Mouse (Mus musculus) kidney, postnatal 25 days (tissue): ENCODE data around the gene Ush1c.

Source experiments
- DNase-seq, 2 experiments: peaks; one replicate each; pipeline ENCODE4 v3.0.0; 2021; ENCODE audit warnings: mixed read lengths in 2 of 2

The Ush1c gene

DNA sequence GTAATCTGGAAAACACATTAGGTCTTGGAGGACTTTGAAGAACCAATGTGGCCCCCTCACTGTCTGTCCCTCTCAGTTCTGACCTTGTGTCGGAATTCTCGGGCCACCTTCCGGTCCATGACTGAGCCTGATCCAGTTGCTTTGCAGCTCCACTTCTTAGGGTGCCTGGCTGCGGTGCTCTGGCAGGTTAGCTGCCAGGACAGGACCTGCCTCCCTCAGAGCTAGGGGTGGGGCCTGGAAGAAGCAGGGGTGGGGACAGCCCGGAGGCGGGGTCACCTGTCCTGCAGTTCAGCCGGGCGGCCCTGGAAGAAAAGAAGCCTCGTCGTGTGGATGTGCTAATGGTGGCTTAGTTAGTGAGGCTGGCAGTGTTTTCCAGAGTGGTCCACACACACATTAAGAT, at the start of gene Ush1c:
TSS of gene Ush1c (minus strand) at position 158 of the 400 bp plus-strand sequence.
- DNase-seq = peak; percentile 81 to 93

DNA sequence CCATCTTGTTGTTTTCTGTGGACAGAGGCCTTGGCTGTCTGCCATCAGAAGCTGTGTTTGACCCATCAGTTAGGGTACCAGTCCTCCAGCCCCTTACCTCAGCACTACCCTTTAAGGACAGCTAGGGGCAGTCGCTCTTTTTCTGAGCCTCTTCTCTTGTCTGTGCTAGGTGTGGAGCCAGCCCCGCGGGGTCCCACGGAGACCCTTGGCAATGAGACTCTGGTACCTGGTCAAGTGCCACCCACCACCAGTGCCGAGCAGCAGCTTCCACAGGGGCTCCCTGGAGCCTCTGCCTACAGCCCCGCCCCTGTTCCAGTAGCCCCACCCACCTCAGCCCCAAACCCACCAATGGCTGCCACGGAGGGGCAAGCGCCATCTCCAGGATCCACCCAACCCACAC, 48.7 kb upstream of the Ush1c start:
- no peak for DNase-seq

GRCm38 (mm10) chr7:46286391-46286790, 48.1 kb upstream of the Ush1c start:
- no peak for DNase-seq

GRCm38 (mm10) chr7:46285161-46285839, 47.0 kb upstream of the Ush1c start:
- DNase-seq = no peak

GRCm38 (mm10) chr7:46283681-46284080, 45.4 kb upstream of the Ush1c start:
- DNase-seq = peak in 1 of 2 experiments; percentile 18

GRCm38 (mm10) chr7:46282276-46282675, 44.0 kb upstream of the Ush1c start:
- DNase-seq = no peak

GRCm38 (mm10) chr7:46280896-46281295, 42.6 kb upstream of the Ush1c start:
- DNase-seq = no peak

DNA sequence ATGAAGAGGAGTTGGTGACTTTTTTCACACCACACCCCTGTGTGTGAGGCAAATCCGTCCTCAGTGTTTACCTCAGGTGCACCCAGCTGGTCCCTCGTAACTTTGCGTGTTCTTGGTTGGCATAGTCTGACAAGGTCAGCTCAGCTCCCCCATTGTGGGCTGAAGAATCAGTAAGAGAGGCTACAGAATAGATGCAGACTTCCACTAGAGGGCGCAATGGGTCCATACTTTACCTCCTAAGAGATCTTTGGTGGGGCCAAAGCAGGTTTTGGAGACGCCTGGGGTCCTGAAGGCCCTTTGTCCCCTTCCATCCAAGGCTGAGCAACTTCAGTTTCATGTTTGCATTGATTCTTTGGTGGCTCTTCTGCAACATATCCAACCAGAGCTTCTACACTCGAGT, 41.6 kb upstream of the Ush1c start:
- peak in 1 of 2 experiments; percentile 78 for DNase-seq

- no peak for DNase-seq
These were observed 37.9 kb upstream of the Ush1c start for GRCm38 (mm10) chr7:46276156-46276555.

GRCm38 (mm10) chr7:46251841-46252240, 13.5 kb upstream of the Ush1c start:
- peak in 1 of 2 experiments; percentile 18 for DNase-seq

- DNase-seq = no peak
These were observed 9.3 kb upstream of the Ush1c start for GRCm38 (mm10) chr7:46247606-46248005.

GRCm38 (mm10) chr7:46246876-46247275, 8.6 kb upstream of the Ush1c start:
- no peak for DNase-seq

GRCm38 (mm10) chr7:46240696-46241095, 2.4 kb upstream of the Ush1c start, which contains the start of gene Otog:
TSS of gene Otog (plus strand) at chr7:46240987.
- DNase-seq = no peak

DNA sequence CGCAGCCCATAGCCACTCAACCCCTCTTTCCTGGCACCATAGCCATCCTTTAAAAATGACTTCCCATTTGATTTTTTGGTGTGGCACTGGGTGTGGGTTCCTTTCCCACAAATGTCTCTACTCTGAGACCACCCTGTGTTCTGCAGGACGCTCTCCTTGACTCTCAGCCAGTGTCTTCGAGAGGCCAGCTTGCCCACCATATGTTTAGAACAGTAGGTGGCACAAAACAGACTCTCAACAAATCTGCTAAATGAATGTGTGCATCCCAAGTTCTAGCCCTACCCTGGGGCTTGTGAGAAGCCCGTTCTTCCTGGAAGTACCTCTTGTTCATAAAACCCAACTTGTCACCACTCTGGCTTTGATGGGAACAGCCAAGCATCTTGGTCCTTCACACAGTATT, 1.8 kb upstream of the Ush1c start:
- no peak for DNase-seq

GRCm38 (mm10) chr7:46237192-46237591, 1.1 kb downstream of the Ush1c start:
- DNase-seq = peak; percentile 71 to 87

- DNase-seq = peak; percentile 44 to 81
These were observed 1.9 kb downstream of the Ush1c start for GRCm38 (mm10) chr7:46236363-46236762.

GRCm38 (mm10) chr7:46235948-46236347, 2.4 kb downstream of the Ush1c start:
- DNase-seq = no peak

DNA sequence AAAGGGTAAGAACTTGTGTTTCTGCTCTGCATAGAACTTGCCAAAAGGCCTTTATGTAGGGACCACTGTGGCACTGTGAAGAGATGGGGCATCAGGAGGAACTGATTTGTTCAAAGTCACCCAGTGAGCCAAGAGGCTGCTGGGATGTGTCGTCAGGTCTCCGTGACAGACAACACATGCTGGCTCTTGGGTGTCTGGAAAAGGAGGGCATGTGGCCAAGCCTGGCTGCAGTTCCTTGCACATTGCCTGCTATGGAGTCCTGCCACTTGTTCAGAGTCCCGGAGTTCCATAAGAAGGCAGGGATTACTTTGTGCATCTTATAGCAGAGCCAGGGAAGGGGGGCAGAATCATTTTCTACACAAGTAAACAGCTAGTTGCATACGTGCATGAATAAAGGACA, 11.4 kb downstream of the Ush1c start:
- no peak for DNase-seq

GRCm38 (mm10) chr7:46226253-46226652, 12.1 kb downstream of the Ush1c start:
- peak; percentile 56 to 74 for DNase-seq

- DNase-seq = no peak
These were observed 17.6 kb downstream of the Ush1c start for GRCm38 (mm10) chr7:46220591-46221129.

DNA sequence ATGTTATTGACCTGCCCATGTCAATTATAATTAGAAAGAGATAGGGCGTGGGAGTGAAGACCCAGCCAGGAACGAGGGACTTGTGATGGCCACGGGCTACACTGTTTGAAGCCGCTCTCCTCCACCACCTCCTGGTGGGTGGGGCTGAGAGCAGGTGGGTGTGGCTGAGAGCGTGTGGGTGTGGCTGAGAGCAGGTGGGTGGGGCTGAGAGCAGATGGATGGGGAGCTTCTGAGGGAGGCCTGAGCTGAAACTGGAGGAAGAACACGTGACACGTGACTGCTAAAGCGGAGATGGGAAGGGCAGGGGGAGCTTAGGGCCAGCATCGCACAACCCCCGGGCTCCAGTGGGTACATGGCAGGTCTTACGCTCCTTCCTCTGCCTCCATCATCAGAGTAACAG, 19.9 kb downstream of the Ush1c start:
- peak; percentile 25 to 58 for DNase-seq

DNA sequence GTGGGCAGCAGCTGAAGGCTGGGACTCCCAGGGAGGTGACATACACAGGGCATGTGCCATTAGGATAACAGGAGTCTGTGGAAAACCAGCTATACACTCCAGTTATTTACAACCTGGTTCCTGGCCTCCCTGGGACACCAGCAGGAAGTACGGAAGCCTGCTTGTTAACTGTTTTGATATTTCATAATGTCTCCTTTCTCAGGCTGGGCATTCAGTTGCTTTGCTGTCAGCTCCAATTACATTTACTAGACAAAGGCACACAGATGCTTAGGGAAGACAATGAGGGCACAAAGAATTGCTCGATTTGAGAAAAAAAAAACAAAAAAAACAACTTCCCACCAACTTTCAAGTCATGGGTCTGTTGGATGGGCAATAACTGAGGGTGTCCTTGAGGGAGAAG, 21.8 kb downstream of the Ush1c start:
- DNase-seq = no peak

DNA sequence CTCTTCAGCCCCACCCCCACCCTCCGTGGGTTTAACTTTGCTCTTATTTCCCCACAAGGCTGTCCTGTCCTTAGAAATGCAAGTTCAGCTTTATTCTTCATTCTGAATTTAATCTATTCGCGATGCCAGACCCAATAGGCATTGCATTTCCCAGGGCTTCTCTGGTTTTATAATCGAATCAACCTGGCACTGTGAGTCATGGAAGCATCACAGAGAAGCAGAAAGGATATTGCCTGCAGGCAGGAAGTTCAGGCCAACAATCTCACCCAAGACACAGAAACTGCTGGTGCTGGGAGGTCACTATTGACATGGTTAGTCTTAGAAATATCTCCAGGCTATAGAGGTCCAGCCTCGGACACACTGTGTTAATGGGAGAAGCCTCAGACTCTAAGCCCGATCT, 28.0 kb downstream of the Ush1c start:
- no peak for DNase-seq

- DNase-seq = no peak
These were observed 30.2 kb downstream of the Ush1c start for GRCm38 (mm10) chr7:46208131-46208530.

DNA sequence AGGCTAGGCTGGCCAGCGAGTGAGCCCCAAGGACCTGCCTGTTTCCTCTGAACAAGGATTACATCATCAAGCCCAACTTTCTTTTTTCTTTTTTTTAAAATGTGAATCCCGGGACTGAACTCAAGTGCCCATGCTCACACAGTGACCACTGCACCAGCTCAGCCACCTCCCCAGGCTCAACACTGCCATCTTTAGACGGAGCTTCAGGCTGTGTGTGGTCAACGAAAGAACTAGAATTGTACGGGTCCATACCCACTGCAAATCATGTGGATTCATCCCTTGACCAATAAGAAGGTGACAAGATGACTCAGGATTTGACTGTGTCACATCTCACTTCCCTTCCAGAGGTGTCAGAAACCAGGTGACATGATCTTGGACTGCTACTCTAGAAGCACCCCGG, 33.5 kb downstream of the Ush1c start:
- DNase-seq = no peak
